8 mouse cellular contexts compared by ENCODE assay signal in the genomic region with DNA sequence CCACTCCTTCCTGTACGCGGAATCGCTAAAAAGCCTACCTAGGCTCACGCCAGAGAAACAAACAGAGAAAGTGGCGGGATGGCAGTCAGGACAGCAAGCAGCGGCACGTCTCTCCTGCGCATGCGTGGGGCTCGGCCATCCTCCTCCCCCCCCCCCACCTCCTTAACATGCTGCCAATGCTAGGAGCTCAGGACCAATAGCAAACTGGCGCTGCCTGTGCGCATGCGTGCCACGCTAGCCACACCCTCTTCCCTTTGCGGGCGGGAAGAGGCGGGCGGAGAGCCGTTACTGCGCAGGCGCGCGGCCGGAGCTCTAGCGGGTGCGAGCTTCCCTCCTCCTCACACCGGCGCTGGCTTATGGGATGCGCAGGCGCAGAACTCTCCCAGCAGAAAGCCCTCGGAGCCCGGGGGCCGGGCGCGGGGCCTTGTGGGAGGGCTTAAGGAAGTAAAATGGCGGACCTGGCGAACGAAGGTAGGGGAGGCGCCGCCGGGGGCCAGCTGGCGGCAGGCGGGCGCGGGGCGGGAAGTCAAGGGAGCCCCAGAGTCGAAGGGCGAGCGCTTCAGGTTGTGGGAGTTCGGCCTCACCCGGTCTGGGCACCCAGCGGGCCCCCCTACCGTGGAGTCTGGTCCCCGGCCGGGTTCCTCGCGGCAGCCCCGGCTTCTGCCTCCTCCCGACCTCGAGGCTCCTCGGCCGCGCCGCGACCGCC. TPM values are rescaled to one million over a fixed set of nuclear protein-coding genes. Genes with fewer than 3 reads are reported as not detected.
DNase-seq lines count a peak whose midpoint lies in the region; ATAC-seq and TF ChIP-seq lines count a peak whose summit lies in the region.

A gene (plus strand): TSS at position 354 of the 706 bp plus-strand sequence.

- peak; percentile 90 for ATAC-seq in forebrain, embryonic 15.5 days (replicated peaks)
- ATAC-seq in neutrophil, adult 5-6 weeks (ENCODE audit: extremely low read depth, insufficient number of reproducible peaks, low FRiP score, poor library complexity, severe bottlenecking), result peak; percentile 90

- no peak for TF ChIP-seq CTCF in lung, adult 2 months (IDR thresholded peaks at IDR 0.05; ENCODE audit: insufficient read depth, low read length)

- H3K4me3 ChIP-seq in ES-E14 (ENCODE audit: insufficient read depth in 1 of 2, low read depth in 1 of 2, low read length in 2 of 2, poor library complexity in 1 of 2, severe bottlenecking in 1 of 2), result peak within 1 kb of the TSS; percentile 82 to 90
- H3K4me3 ChIP-seq in forebrain, embryonic 15.5 days, result peak within 1 kb of the TSS; percentile 88
- peak within 1 kb of the TSS; percentile 87 for H3K4me3 ChIP-seq in lung, adult 2 months (replicated peaks; ENCODE audit: extremely low read depth, low read depth, low read length)

- H3K27me3 ChIP-seq in forebrain, embryonic 15.5 days, result peaks cover 2% of the 10 kb centered on the region

- H3K4me2 ChIP-seq in forebrain, embryonic 15.5 days (replicated peaks), result peak within 1 kb of the TSS; percentile 84

- in situ Hi-C loops in ES-E14 (cut with MboI; ENCODE audit: low sequenced_read_pairs in 2 of 2, unreplicated experiment in 2 of 2), result no loop called here

- TF ChIP-seq POLR2A in lung, adult 2 months (IDR thresholded peaks at IDR 0.05; ENCODE audit: borderline replicate concordance, extremely low read depth, low read depth, low read length), result peak; percentile 92; the same call in 1 of the 2 replicates

- under 1% methylated on average over 62 of the region's 66 CpGs for whole genome bisulfite sequencing in forebrain, embryonic 15.5 days
- under 1% methylated on average over 65 of the region's 66 CpGs for WGBS in lung, adult 2 months

- peak within 1 kb of the TSS; percentile 98 for H3K9ac ChIP-seq in ES-E14 (ENCODE audit: insufficient read depth, low read depth, low read length, poor library complexity, severe bottlenecking)
- peak within 1 kb of the TSS; percentile 94 for H3K9ac ChIP-seq in forebrain, embryonic 15.5 days (replicated peaks)

- peak within 1 kb of the TSS; percentile 80 for H3K27ac ChIP-seq in ES-E14 (ENCODE audit: insufficient read depth, low read depth, low read length, poor library complexity, severe bottlenecking)
- peak within 1 kb of the TSS; percentile 88 for H3K27ac ChIP-seq in forebrain, embryonic 15.5 days (replicated peaks)

- peaks cover 22% of the 10 kb centered on the region for H3K36me3 ChIP-seq in ES-E14 (ENCODE audit: control insufficient read depth, insufficient read depth, low read length, poor library complexity, severe bottlenecking)
- peaks cover 8% of the 10 kb centered on the region; the same call in 1 of the 2 replicates for H3K36me3 ChIP-seq in forebrain, embryonic 15.5 days

- H3K9me3 ChIP-seq in ES-E14 (ENCODE audit: control insufficient read depth, insufficient read depth, low read depth, low read length), result no peaks in the 10 kb centered on the region
- H3K9me3 ChIP-seq in forebrain, embryonic 15.5 days, result no peaks in the 10 kb centered on the region

- peak; percentile 98 for DNase-seq in ES-E14 (ENCODE audit: low read depth, low spot score)
- DNase-seq in cerebellum, adult 11-12 months, result peak; percentile 100
- DNase-seq in heart, postnatal 25 days (ENCODE audit: low spot score), result peak; percentile 99
- DNase-seq in layer of hippocampus, adult 18-20 months (ENCODE audit: low spot score in 2 of 2), result peak; percentile 99
- peak; percentile 98 for DNase-seq in lung, adult 2 months
- peak; percentile 99 to 100 for DNase-seq in thymus, adult 18-20 months

- H3K4me1 ChIP-seq in ES-E14 (ENCODE audit: control insufficient read depth in 2 of 2, insufficient read depth in 2 of 2, low read length in 2 of 2, poor library complexity in 1 of 2), result peaks cover 0 to 9% of the 10 kb centered on the region in 2 experiments; a peak in 3 of 4 replicates
- peaks cover 44% of the 10 kb centered on the region for H3K4me1 ChIP-seq in forebrain, embryonic 15.5 days
- H3K4me1 ChIP-seq in lung, adult 2 months (ENCODE audit: control insufficient read depth, insufficient read depth, low read length), result peaks cover 9% of the 10 kb centered on the region

- intact Hi-C loops in heart, postnatal 25 days (cut with DNase I), result loop anchor here (5.0 kb wide), 1 partner anchor 91 kb away; a partner anchor contains a TSS

TF ChIP-seq in ES-E14, 5 proteins besides CTCF, POLR2A, EP300 and RAD21:
- peak; percentile 60; the same call in 1 of the 2 replicates for TF ChIP-seq HCFC1 (IDR thresholded peaks at IDR 0.05; ENCODE audit: borderline replicate concordance, insufficient read depth, low read length)
- no peak for TF ChIP-seq MAFK (IDR thresholded peaks at IDR 0.05; ENCODE audit: insufficient read depth, low read depth, low read length)

RNA-seq across cellular contexts. Expression of the gene that starts here (rescaled TPM):
- 133 and 146 TPM in 2 replicates for total RNA-seq in ES-E14 (2012; rRNA removed)
- polyA plus RNA-seq in forebrain, embryonic 15.5 days (2015; fragmentation: Nextera tagmentation; extraction: Ambion mirVana), result 114 and 115 TPM in 2 replicates
- 10 to 100 TPM; 35.7 to 37.5 TPM for total RNA-seq in heart, postnatal 25 days (2021)
- total RNA-seq in layer of hippocampus, adult 18-20 months (2021), result 10 to 100 TPM; 87.2 to 89.0 TPM
- polyA plus RNA-seq in lung, adult 2 months (2012; rRNA removed), result 69.0 and 74.2 TPM in 2 replicates
- total RNA-seq in neutrophil, adult 5-6 weeks (2017), result 64.5 and 65.3 TPM in 2 replicates

Comparison
In these comparisons a context has a peak if more than half of its experiments do, and no peak if none do; other contexts are left out.
1. Peak in every context shown above with its lines: DNase-seq, ATAC-seq, H3K4me3 ChIP-seq and H3K27ac ChIP-seq.